9 mouse cellular contexts compared by ENCODE assay signal in the genomic region with DNA sequence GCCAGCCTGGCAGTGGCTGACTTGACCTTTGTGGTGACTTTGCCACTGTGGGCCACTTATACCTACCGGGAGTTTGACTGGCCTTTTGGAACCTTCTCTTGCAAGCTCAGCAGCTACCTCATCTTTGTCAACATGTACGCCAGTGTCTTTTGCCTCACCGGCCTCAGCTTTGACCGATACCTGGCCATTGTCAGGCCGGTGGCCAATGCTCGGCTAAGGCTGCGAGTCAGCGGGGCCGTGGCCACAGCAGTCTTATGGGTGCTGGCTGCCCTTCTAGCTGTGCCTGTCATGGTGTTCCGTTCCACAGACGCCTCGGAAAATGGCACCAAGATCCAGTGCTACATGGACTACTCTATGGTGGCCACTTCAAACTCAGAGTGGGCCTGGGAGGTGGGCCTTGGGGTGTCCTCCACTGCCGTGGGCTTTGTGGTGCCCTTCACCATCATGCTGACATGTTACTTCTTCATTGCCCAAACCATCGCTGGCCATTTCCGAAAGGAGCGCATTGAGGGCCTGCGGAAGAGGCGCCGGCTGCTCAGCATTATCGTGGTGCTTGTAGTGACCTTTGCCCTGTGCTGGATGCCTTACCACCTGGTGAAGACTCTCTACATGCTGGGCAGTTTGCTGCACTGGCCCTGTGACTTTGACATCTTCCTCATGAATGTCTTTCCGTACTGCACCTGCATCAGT. TPM values are rescaled to one million over a fixed set of nuclear protein-coding genes. Genes with fewer than 3 reads are reported as not detected.
A peak's percentile ranks its signal among the peaks of the same experiment; 100 is the strongest.
DNase-seq lines count a peak whose midpoint lies in the region; ATAC-seq and TF ChIP-seq lines count a peak whose summit lies in the region.
"Had no signal": no experiment of that assay in that cellular context is flagged by ENCODE, and none has a peak within 500 bp of the region (broad histone marks: within the 10 kb centered on the region; RNA-seq: fewer than 3 reads in every experiment).

No protein-coding gene starts in this region.

- peak; percentile 88 for DNase-seq in heart, adult 11 months
- DNase-seq in heart, postnatal 4 days = no peak
- DNase-seq in lung, embryonic 14.5 days = no peak
- DNase-seq in lung, postnatal 10 days = no peak
- DNase-seq in right cerebral cortex, postnatal 14 days = no peak
- DNase-seq in adrenal gland, postnatal 36 days = no peak

- 58% methylated on average over 21 of the region's 21 CpGs for WGBS in lung, embryonic 14.5 days
- 77% methylated on average over 21 of the region's 21 CpGs for WGBS in intestine, embryonic 15.5 days
- 87% methylated on average over 21 of the region's 21 CpGs for WGBS in neural tube, embryonic 15.5 days

- H3K4me1 ChIP-seq in lung, embryonic 14.5 days (ENCODE audit: insufficient read depth) = no peaks in the 10 kb centered on the region
- peaks cover 2% of the 10 kb centered on the region for H3K4me1 ChIP-seq in intestine, embryonic 15.5 days (replicated peaks)
- H3K4me1 ChIP-seq in neural tube, embryonic 15.5 days = no peaks in the 10 kb centered on the region

- peak overlapping the region; percentile 37 for H3K4me3 ChIP-seq in lung, embryonic 14.5 days (ENCODE audit: low read depth, low read length)
- peak overlapping the region; percentile 23 for H3K4me3 ChIP-seq in intestine, embryonic 15.5 days (replicated peaks)
- H3K4me3 ChIP-seq in neural tube, embryonic 15.5 days (replicated peaks) = peak overlapping the region; percentile 6; the same call in 1 of the 2 replicates

- peak overlapping the region; percentile 61; the same call in 1 of the 2 replicates for H3K27ac ChIP-seq in lung, embryonic 14.5 days (ENCODE audit: low read depth)
- H3K27ac ChIP-seq in intestine, embryonic 15.5 days = peak overlapping the region; percentile 13; the same call in 1 of the 2 replicates
- H3K27ac ChIP-seq in neural tube, embryonic 15.5 days (replicated peaks) = no peak overlapping the region

- no peak for ATAC-seq in lung, embryonic 14.5 days (ENCODE audit: insufficient read depth)
- ATAC-seq in intestine, embryonic 15.5 days = no peak
- no peak for ATAC-seq in neural tube, embryonic 15.5 days (ENCODE audit: low FRiP score)

- no peaks in the 10 kb centered on the region for H3K9me3 ChIP-seq in lung, embryonic 14.5 days (ENCODE audit: low read depth, low read length)
- no peaks in the 10 kb centered on the region for H3K9me3 ChIP-seq in intestine, embryonic 15.5 days
- no peaks in the 10 kb centered on the region for H3K9me3 ChIP-seq in neural tube, embryonic 15.5 days (replicated peaks)

- H3K9ac ChIP-seq in lung, embryonic 14.5 days = peak overlapping the region; percentile 51
- no peak overlapping the region for H3K9ac ChIP-seq in intestine, embryonic 15.5 days
- no peak overlapping the region for H3K9ac ChIP-seq in neural tube, embryonic 15.5 days (replicated peaks)

- H3K4me2 ChIP-seq in lung, embryonic 14.5 days = no peak overlapping the region
- no peak overlapping the region for H3K4me2 ChIP-seq in intestine, embryonic 15.5 days (replicated peaks)
- H3K4me2 ChIP-seq in neural tube, embryonic 15.5 days = no peak overlapping the region

- no peak for TF ChIP-seq CTCF in lung, embryonic 14.5 days (IDR thresholded peaks at IDR 0.05; ENCODE audit: low read depth)

- 0 out of 2 replicates have a peak, but pooled peaks cover 5% of the 10 kb centered on the region for H3K27me3 ChIP-seq in lung, embryonic 14.5 days (ENCODE audit: insufficient read depth, low read length)
- no peaks in the 10 kb centered on the region for H3K27me3 ChIP-seq in intestine, embryonic 15.5 days (replicated peaks)
- H3K27me3 ChIP-seq in neural tube, embryonic 15.5 days (replicated peaks) = no peaks in the 10 kb centered on the region
- H3K27me3 ChIP-seq: Patski had no signal

- H3K36me3 ChIP-seq in lung, embryonic 14.5 days (ENCODE audit: insufficient read depth) = no peaks in the 10 kb centered on the region
- H3K36me3 ChIP-seq in intestine, embryonic 15.5 days = no peaks in the 10 kb centered on the region
- no peaks in the 10 kb centered on the region for H3K36me3 ChIP-seq in neural tube, embryonic 15.5 days

RNA-seq across cellular contexts. Expression of gene Aplnr, which starts 1.0 kb away (rescaled TPM):
- total RNA-seq in heart, postnatal 4 days (2021) = 100 to 1,000 TPM in 1 of 2 experiments, 10 to 100 TPM in 1; 85.4 to 109 TPM
- 143 and 148 TPM in 2 replicates for polyA plus RNA-seq in lung, embryonic 14.5 days (2014; fragmentation: Nextera tagmentation; extraction: Ambion mirVana)
- 59.6 and 64.8 TPM in 2 replicates for polyA plus RNA-seq in intestine, embryonic 15.5 days (2015; fragmentation: Nextera tagmentation; extraction: Ambion mirVana)
- 29.8 and 45.8 TPM in 2 replicates for polyA plus RNA-seq in neural tube, embryonic 15.5 days (2015; fragmentation: Nextera tagmentation; extraction: Ambion mirVana)
- total RNA-seq in adrenal gland, postnatal 36 days (2021) = 10 to 100 TPM; 20.0 to 27.1 TPM
